Mouse (Mus musculus) layer of hippocampus, postnatal 10 days (tissue): ENCODE measurements around the gene Cmip. TPM values are rescaled to one million over a fixed set of nuclear protein-coding genes. Genes with fewer than 3 reads are reported as not detected.

Experiments
- DNase-seq, 2 experiments: peaks; one replicate each; pipeline ENCODE4 v3.0.0; 2021; ENCODE audit warnings: low spot score in 2 of 2
- long read RNA-seq: library from polyadenylated mRNA; stranded (forward); transcript quantifications from one replicate; pipeline ENCODE4 v2.0.0, GENCODE M21; 2023
- total RNA-seq, 2 experiments: library from RNA; stranded (reverse); gene quantifications; 2 replicates each; pipeline ENCODE4 v1.2.3; 2021

Gene Cmip
- 100 to 1,000 TPM; 338 to 353 TPM for total RNA-seq
- long read RNA-seq, full-length matches to known transcripts, result 12 of 27 reads
- long read RNA-seq, partial matches to known transcripts, result 6 of 27 reads
- long read RNA-seq, other reads (novel, unspliced or antisense), result 9 of 27 reads

GRCm38 (mm10) chr8:117257029-117257820, at the start of gene Cmip:
Cmip (plus strand) TSS chr8:117257064.
- DNase-seq, result peak; percentile 55 to 64

- no peak for DNase-seq
Observed at GRCm38 (mm10) chr8:117209150-117209549, 47.7 kb upstream of the Cmip start.

- peak; percentile 20 to 38 for DNase-seq
Observed at GRCm38 (mm10) chr8:117212100-117212499, 44.8 kb upstream of the Cmip start.

- no peak for DNase-seq
Observed at GRCm38 (mm10) chr8:117217724-117218123, 39.1 kb upstream of the Cmip start.

GRCm38 (mm10) chr8:117222396-117222795, 34.5 kb upstream of the Cmip start:
- DNase-seq, result no peak

GRCm38 (mm10) chr8:117224630-117225029, 32.2 kb upstream of the Cmip start:
- peak; percentile 91 to 92 for DNase-seq

GRCm38 (mm10) chr8:117226306-117226705, 30.6 kb upstream of the Cmip start:
- DNase-seq, result no peak

- no peak for DNase-seq
Observed at GRCm38 (mm10) chr8:117227339-117227738, 29.5 kb upstream of the Cmip start.

- no peak for DNase-seq
Observed at GRCm38 (mm10) chr8:117233199-117233598, 23.7 kb upstream of the Cmip start.

- no peak for DNase-seq
Observed at GRCm38 (mm10) chr8:117236531-117236930, 20.3 kb upstream of the Cmip start.

- no peak for DNase-seq
Observed at GRCm38 (mm10) chr8:117240326-117240725, 16.5 kb upstream of the Cmip start.

GRCm38 (mm10) chr8:117240841-117241494, 15.9 kb upstream of the Cmip start:
- DNase-seq, result no peak

- no peak for DNase-seq
Observed at GRCm38 (mm10) chr8:117241848-117242247, 15.0 kb upstream of the Cmip start.

- DNase-seq, result no peak
Observed at GRCm38 (mm10) chr8:117242286-117242685, 14.6 kb upstream of the Cmip start.

- no peak for DNase-seq
Observed at GRCm38 (mm10) chr8:117244601-117245000, 12.3 kb upstream of the Cmip start.

GRCm38 (mm10) chr8:117248341-117248740, 8.5 kb upstream of the Cmip start:
- no peak for DNase-seq

- no peak for DNase-seq
Observed at GRCm38 (mm10) chr8:117251086-117251681, 5.7 kb upstream of the Cmip start.

- DNase-seq, result no peak
Observed at GRCm38 (mm10) chr8:117252650-117253049, 4.2 kb upstream of the Cmip start.

- DNase-seq, result no peak
Observed at GRCm38 (mm10) chr8:117253390-117254269, 3.2 kb upstream of the Cmip start.

GRCm38 (mm10) chr8:117254496-117254895, 2.4 kb upstream of the Cmip start:
- no peak for DNase-seq
